Mouse (Mus musculus) myocyte (in vitro differentiated cells): ENCODE results near the gene Magt1.
"Not testable (repeated sequence)": the region's sequence is repeated elsewhere in the genome, so short reads cannot be mapped to it uniquely, and the experiment has no call there.

Experiments
- E2F4 ChIP-seq: IDR thresholded peaks from one replicate; pipeline ENCODE4 v1.6.1; 2011; ENCODE audit warnings: mild to moderate bottlenecking, control low read depth, moderate library complexity; ENCODE audit not compliant: insufficient read depth
- POLR2A ChIP-seq: IDR thresholded peaks from one replicate; pipeline ENCODE4 v1.6.1; 2011; ENCODE audit warnings: low read depth, mild to moderate bottlenecking, control low read depth, moderate library complexity; ENCODE audit not compliant: insufficient read length
- SRF ChIP-seq: IDR thresholded peaks from one replicate; pipeline ENCODE4 v1.6.1; 2011; ENCODE audit warnings: low read depth; ENCODE audit not compliant: control insufficient read depth, insufficient read length
- USF1 ChIP-seq: IDR thresholded peaks from one replicate; pipeline ENCODE4 v1.6.1; 2011; ENCODE audit warnings: low read depth, mild to moderate bottlenecking, control low read depth, moderate library complexity

- TF ChIP-seq E2F4, POLR2A, SRF, USF1: not testable (repeated sequence)
Measured at GRCm38 (mm10) chrX:105957091-105957490, 54.6 kb downstream of the Magt1 start.
